Mouse (Mus musculus) kidney, postnatal 25 days (tissue): ENCODE data around the gene Arel1.

Experiments used
- DNase-seq, 2 experiments: peaks; one replicate each; pipeline ENCODE4 v3.0.0; 2021; ENCODE audit warnings: mixed read lengths in 2 of 2

Gene Arel1

GRCm38 (mm10) chr12:84970428-84971096 lies at the start of gene Arel1, which contains the start of gene Fcf1:
Gene Arel1 (minus strand): TSS chr12:84970900.
Gene Fcf1 (plus strand): TSS chr12:84970897.
- DNase-seq = peak; percentile 92 to 95

DNA sequence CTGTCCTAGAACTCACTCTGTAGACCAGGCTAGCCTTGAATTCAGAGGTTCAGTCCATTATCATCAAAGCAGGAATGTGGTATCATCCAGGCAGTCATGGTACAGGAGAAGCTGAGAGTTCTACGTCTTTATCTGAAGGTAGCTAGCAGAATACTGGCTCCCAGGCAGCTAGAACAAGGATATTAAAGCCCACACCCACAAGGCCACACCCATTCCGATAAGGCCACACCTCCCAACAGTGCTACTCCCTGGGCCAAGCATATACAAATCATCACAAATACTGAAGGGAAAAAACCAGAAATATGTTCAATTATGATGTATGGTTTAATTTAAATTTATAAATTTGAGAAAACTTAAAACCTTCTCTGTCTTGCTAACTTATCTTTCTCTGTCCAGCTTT lies 41.5 kb upstream of the Arel1 start:
- DNase-seq = no peak

DNA sequence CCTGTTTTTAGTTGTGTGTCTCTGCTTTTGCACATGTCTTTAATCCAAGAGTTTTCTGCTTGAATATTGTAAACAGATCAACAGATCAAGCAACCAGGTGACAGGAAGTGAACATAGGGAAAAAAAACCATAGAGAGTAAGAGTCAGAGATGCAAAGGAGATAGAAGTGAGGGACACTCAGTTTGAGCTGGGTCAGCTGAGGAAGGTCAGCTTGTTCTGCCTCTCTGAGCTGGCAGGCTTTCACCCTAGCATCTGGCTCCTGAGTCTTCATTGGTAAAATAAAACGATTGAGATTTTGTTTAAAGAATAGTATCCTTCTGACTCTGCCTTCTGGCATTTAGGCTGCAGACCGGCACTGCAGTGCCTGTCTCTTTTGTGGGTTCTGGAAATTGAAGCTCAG lies 39.8 kb upstream of the Arel1 start:
- no peak for DNase-seq

- DNase-seq = peak in 1 of 2 experiments; percentile 9
Observed at GRCm38 (mm10) chr12:85009776-85010175, 39.1 kb upstream of the Arel1 start.

DNA sequence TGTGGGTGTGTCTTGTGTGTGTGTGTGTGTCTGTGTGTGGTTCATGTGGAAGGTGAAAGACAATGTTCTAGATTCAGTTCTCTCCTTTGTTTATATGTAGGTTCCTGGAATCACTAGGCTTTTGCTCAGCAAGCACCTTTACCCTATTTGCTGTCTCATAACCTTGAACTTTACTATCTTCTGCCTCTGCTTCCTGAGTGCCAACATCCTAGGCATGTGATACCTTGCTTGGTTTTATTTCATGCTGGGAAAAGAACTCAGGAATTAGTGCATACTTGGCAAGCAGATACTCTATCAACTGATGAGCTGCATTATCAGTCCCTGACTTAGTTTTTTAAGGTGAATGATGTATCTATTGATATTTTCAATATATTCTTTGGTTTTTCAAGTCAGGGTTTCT lies 36.3 kb upstream of the Arel1 start:
- no peak for DNase-seq

GRCm38 (mm10) chr12:85006206-85006605 lies 35.5 kb upstream of the Arel1 start:
- no peak for DNase-seq

GRCm38 (mm10) chr12:84999053-84999452 lies 28.4 kb upstream of the Arel1 start:
- no peak for DNase-seq

DNA sequence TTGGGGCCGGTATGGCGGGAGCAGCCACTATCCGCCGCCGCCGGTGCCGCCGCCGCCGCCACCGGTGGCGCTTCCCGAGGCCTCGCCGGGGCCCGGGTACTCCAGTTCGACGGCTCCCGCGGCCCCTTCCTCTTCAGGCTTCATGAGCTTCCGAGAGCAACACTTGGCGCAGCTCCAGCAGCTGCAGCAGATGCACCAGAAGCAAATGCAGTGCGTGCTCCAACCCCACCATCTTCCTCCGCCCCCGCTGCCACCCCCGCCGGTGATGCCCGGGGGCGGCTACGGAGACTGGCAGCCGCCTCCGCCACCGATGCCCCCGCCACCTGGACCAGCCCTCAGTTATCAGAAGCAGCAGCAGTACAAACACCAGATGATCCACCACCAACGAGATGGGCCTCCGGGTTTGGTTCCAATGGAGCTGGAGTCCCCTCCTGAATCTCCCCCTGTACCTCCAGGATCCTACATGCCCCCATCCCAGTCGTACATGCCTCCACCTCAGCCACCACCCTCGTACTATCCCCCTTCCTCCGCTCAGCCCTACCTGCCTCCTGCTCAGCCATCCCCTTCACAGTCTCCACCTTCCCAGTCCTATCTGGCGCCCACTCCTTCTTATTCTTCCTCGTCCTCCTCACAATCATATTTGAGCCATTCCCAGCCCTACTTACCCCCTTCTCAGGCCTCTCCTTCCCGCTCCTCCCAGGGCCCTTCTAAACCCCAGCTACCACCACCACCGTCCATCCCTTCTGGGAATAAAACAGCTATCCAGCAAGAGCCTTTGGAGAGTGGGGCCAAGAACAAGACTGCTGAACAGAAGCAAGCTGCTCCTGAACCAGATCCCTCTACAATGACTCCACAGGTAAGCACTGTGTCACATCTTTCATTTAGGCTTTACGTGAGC lies 26.1 kb upstream of the Arel1 start:
- DNase-seq = peak; percentile 55 to 76

- DNase-seq = peak; percentile 98
Observed at GRCm38 (mm10) chr12:84996083-84996496, 25.4 kb upstream of the Arel1 start, which contains the start of gene Ylpm1. Gene Ylpm1 (plus strand): TSS chr12:84996321.

- no peak for DNase-seq
Observed at GRCm38 (mm10) chr12:84995112-84995761, 24.5 kb upstream of the Arel1 start.

DNA sequence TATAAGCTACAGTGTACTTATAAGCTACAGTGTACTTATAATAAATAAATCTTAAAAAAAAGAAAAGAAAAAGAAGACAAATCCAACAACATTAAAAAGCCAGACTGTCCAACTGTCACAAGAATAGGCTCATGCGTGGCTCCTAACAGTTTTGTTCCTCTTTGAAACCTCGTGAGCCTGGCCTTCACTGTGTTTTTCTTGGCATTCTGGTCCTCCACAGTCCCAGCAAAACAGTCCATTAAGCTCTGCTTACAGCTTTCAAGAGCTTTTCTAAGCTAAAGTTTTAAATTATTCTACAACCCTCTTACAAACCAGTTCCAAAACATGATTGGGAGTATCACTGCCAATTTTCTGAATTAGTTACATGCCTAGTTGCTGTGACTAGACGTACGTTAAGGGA lies 18.8 kb upstream of the Arel1 start:
- DNase-seq = no peak

GRCm38 (mm10) chr12:84979264-84979862 lies 8.7 kb upstream of the Arel1 start:
- no peak for DNase-seq

DNA sequence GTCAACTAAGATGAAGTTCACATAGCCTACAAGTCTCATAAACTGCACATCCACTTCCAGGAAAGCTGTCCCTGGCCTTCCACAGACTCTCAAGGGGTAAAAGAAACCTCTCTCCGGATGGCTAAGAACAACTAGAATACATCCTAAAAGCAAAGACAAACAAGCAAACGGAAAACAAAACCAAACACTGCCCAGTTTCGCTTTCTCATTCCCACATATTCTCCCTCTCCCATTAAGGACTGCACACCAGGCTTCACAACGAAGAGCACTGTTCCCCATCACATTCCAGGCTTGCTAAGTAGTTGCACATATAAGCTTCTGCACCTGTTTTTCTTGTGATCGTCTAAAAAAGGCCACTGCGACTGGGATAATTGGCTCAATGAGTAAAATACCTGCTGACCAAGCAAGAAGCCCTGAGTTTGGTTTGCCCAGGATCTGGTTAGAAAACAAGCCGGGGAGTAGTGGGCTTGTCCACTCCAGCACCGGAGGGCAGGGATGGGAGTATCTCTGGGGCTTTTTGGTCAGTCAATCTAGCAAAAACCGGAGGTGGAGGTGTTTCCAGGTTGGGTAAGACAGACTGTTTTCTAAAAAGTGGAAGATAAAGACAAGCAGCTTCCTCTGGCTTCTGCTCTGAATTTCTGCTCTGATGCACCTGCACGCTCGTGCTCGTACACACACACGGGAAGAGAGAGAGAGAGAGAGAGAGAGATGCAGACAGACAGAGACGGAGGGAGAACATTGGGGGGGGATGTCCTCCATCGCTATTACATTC lies 858 bp downstream of the Arel1 start:
- DNase-seq = no peak

GRCm38 (mm10) chr12:84968831-84969655 lies 1.7 kb downstream of the Arel1 start:
- no peak for DNase-seq

- no peak for DNase-seq
Observed at GRCm38 (mm10) chr12:84962606-84963005, 8.1 kb downstream of the Arel1 start.

DNA sequence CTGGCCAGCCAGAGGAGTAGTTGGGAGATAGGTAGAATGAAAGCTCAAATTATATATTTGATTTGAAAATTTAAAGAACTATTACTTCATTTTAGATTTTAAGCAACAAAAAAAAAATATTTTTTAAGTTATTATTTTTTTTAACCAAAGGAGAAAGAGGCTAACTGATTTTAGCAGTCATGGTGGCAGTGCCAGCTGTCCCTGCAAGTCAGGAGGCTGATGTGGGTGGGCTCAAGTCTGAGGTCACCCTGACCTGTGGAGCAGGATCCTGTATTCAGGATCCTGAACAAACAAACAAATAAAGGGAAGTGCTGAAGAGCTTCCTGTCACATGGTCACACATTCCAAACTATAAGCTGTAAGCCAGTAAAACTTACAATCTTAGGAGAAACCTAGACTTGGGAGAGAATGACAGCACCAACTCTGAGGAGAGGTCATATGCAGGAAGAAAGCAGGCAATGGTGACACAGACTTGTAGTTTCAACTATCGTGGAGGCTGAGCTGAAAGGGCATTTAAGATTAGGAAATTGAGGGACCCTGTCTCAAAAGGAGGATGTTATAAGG lies 11.8 kb downstream of the Arel1 start:
- DNase-seq = no peak

GRCm38 (mm10) chr12:84956317-84956716 lies 14.4 kb downstream of the Arel1 start:
- DNase-seq = no peak

DNA sequence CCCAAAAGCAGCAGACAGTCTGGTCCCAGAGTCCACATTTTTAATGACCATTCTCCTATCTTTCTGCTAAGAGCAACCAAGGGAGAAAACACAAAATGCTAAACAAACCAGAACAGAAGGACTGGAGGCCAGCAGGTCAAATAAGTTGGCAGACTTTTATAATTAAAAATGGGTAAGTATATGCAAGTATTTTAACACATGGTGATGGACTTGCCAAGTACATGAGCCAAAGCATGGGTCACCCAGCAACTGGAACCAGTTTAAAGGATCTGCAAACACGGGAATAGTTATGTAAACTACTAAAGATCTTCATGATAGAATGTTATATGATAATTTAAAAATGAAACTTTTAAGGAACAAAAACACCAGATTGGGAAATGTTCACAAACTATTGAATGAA lies 18.3 kb downstream of the Arel1 start:
- DNase-seq = no peak

DNA sequence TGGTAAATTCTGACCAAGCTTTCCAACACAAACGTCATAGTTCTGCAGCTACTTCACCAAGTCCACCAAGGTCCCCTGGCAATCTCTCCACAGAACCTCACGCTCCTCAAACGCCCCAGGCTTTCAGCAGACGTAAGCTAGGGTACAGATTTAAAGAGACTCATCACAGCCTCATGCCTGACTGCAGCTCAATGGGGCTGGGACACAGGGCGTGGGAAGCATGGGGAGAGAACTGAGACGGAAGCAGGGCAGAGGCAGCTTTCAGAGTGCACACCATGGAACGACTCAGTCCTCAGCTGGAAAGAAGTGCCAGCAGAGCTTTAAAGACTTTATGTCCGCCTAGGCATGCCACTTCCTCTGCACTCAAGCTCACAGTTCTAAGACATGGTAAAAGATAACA lies 19.2 kb downstream of the Arel1 start:
- DNase-seq = no peak

DNA sequence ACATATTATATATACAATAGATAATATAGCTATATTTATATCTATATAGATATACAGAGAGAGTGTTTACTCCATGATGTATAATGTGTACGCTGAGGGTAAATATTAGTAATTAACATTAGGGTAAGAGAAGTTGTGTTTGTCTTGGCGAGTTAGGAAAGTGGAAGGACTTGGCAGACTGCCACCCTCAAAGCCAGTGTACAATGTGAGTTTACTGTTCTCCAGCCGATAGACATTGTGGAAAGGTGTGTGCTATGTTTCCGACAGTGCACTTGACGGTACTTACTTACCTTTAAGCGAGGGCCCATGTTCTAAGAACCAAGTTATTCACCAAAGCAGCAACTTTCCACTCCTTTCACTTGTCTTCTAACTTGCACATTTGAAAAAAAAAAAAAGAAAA lies 19.9 kb downstream of the Arel1 start:
- peak in 1 of 2 experiments; percentile 18 for DNase-seq
